Comparison of ENCODE assay signal across 23 mouse cellular contexts in the genomic region with DNA sequence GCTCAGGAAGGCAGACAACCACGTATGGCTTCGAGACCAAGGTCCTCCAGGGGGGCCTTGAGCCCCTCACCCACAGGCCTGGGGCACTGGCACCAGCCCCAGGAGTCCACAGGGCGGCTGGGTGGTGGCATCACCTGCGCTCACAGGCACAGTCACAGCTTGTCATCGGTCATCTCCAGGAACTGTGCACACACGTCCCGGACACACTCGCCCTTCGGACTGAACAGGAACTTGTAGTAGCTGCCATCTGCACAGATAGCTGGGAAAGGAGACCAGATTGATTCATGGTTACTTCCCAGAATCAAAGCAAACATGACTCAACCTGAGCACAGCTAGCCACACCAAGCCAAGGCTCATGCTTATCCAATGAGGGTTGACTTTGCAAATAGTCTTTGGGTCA.
"Had no signal": no experiment of that assay in that cellular context is flagged by ENCODE, and none has a peak within 500 bp of the region (broad histone marks: within the 10 kb centered on the region; RNA-seq: fewer than 3 reads in every experiment).

No protein-coding gene starts in this region.

- ATAC-seq: liver, postnatal 0 days had no signal

- H3K4me3 ChIP-seq: layer of hippocampus, adult 2 months; limb, embryonic 10.5 days; limb, embryonic 13.5 days; neural tube, embryonic 12.5 days; neural tube, embryonic 15.5 days; stomach, embryonic 15.5 days had no signal

- H3K4me2 ChIP-seq: limb, embryonic 13.5 days; lung, embryonic 14.5 days; midbrain, embryonic 11.5 days; neural tube, embryonic 12.5 days; neural tube, embryonic 15.5 days; stomach, embryonic 15.5 days had no signal

- H3K27ac ChIP-seq: kidney, postnatal 0 days; layer of hippocampus, adult 2 months; limb, embryonic 10.5 days; limb, embryonic 13.5 days; liver, embryonic 14.5 days; neural tube, embryonic 12.5 days; neural tube, embryonic 15.5 days; stomach, embryonic 15.5 days had no signal

- H3K4me1 ChIP-seq: limb, embryonic 10.5 days; limb, embryonic 13.5 days; neural tube, embryonic 12.5 days; neural tube, embryonic 15.5 days; stomach, embryonic 15.5 days had no signal

- H3K27me3 ChIP-seq: limb, embryonic 13.5 days; neural tube, embryonic 12.5 days; neural tube, embryonic 15.5 days; stomach, embryonic 15.5 days had no signal

- H3K9ac ChIP-seq: limb, embryonic 13.5 days; liver, embryonic 14.5 days; liver, postnatal 0 days; lung, embryonic 14.5 days; neural tube, embryonic 12.5 days; neural tube, embryonic 15.5 days; stomach, embryonic 15.5 days had no signal

- H3K9me3 ChIP-seq: limb, embryonic 10.5 days; limb, embryonic 13.5 days; neural tube, embryonic 12.5 days; neural tube, embryonic 15.5 days; stomach, embryonic 15.5 days had no signal

- DNase-seq: kidney, postnatal 25 days; layer of hippocampus, adult 9-11 months; liver; liver, postnatal 0 days; lung, embryonic 14.5 days; lung, postnatal 14 days; lung, postnatal 4 days; midbrain, embryonic 14.5 days; right cerebral cortex, adult 18-20 months; right cerebral cortex, postnatal 14 days; right cerebral cortex, postnatal 4 days; spleen, adult 18-20 months; thymus, adult 18-20 months; thymus, postnatal 4 days had no signal
